Mouse (Mus musculus) bone marrow, adult 2 months (tissue): ENCODE data around the gene Pigm.

ENCODE experiments used
- CTCF ChIP-seq: fragments of 200-500 bp; IDR thresholded peaks from 2 replicates; pipeline ENCODE4 v1.5.1; 2011; ENCODE audit warnings: low read length, control low read depth; ENCODE audit not compliant: control insufficient read depth, insufficient read depth
- POLR2A ChIP-seq: fragments of 200-500 bp; IDR thresholded peaks from 2 replicates; pipeline ENCODE4 v1.6.1; 2011; ENCODE audit warnings: low read depth, mild to moderate bottlenecking, control low read depth, low read length, borderline replicate concordance; ENCODE audit not compliant: control insufficient read depth

GRCm38 (mm10) chr1:172358341-172358740 lies 18.0 kb upstream of the Pigm start:
- no peak for TF ChIP-seq CTCF
- no peak for TF ChIP-seq POLR2A
